Mouse (Mus musculus): ENCODE results near the gene Cmtm8. TPM values are rescaled to one million over a fixed set of nuclear protein-coding genes. Genes with fewer than 3 reads are reported as not detected.

Gene Cmtm8
- 1.8 and 2.2 TPM in 2 replicates for total RNA-seq (2012; rRNA removed)

- H3K27ac ChIP-seq (ENCODE audit: insufficient read depth, low read depth, low read length, poor library complexity, severe bottlenecking): no peak within 1 kb of the TSS
- in situ Hi-C loops (cut with MboI; ENCODE audit: low sequenced_read_pairs in 2 of 2, unreplicated experiment in 2 of 2): no loop called here
Measured at GRCm38 (mm10) chr9:114844017-114844662, at the start of gene Cmtm8. Cmtm8 (minus strand) TSS chr9:114844156.

GRCm38 (mm10) chr9:114892974-114893373 is 49.0 kb upstream of the Cmtm8 start:
- TF ChIP-seq CHD2 (IDR thresholded peaks at IDR 0.05; ENCODE audit: low read depth, low read length) (no peak), ZC3H11A (IDR thresholded peaks at IDR 0.05; ENCODE audit: borderline replicate concordance, low read depth, low read length) (no peak), ZNF384 (IDR thresholded peaks at IDR 0.05; ENCODE audit: low read depth, low read length) (no peak), MAFK (IDR thresholded peaks at IDR 0.05; ENCODE audit: insufficient read depth, low read depth, low read length) (no peak), HCFC1 (IDR thresholded peaks at IDR 0.05; ENCODE audit: borderline replicate concordance, insufficient read depth, low read length) (no peak)
- Histone ChIP-seq H3K27ac (ENCODE audit: insufficient read depth, low read depth, low read length, poor library complexity, severe bottlenecking) (no peak overlapping the region), H3K4me1 (ENCODE audit: control insufficient read depth in 2 of 2, insufficient read depth in 2 of 2, low read length in 2 of 2, poor library complexity in 1 of 2) (no peaks in the 10 kb centered on the region), H3K4me3 (ENCODE audit: insufficient read depth in 1 of 2, low read depth in 1 of 2, low read length in 2 of 2, poor library complexity in 1 of 2, severe bottlenecking in 1 of 2) (no peak overlapping the region), H3K9me3 (ENCODE audit: control insufficient read depth, insufficient read depth, low read depth, low read length) (no peaks in the 10 kb centered on the region), H3K9ac (ENCODE audit: insufficient read depth, low read depth, low read length, poor library complexity, severe bottlenecking) (no peak overlapping the region), H3K36me3 (ENCODE audit: control insufficient read depth, insufficient read depth, low read length, poor library complexity, severe bottlenecking) (no peaks in the 10 kb centered on the region)
- DNase-seq (ENCODE audit: low read depth, low spot score): no peak
- in situ Hi-C loops (cut with MboI; ENCODE audit: low sequenced_read_pairs in 2 of 2, unreplicated experiment in 2 of 2): no loop called here

More at GRCm38 (mm10) chr9:114844017-114844662, at the start of gene Cmtm8:
- Histone ChIP-seq H3K4me3 (ENCODE audit: insufficient read depth in 1 of 2, low read depth in 1 of 2, low read length in 2 of 2, poor library complexity in 1 of 2, severe bottlenecking in 1 of 2) (peak within 1 kb of the TSS; percentile 77 to 81), H3K9me3 (ENCODE audit: control insufficient read depth, insufficient read depth, low read depth, low read length) (no peaks in the 10 kb centered on the region), H3K9ac (ENCODE audit: insufficient read depth, low read depth, low read length, poor library complexity, severe bottlenecking) (peak within 1 kb of the TSS; percentile 73), H3K4me1 (ENCODE audit: control insufficient read depth in 2 of 2, insufficient read depth in 2 of 2, low read length in 2 of 2, poor library complexity in 1 of 2) (peaks cover 0 to 7% of the 10 kb centered on the region in 2 experiments; a peak in 1 of 4 replicates), H3K36me3 (ENCODE audit: control insufficient read depth, insufficient read depth, low read length, poor library complexity, severe bottlenecking) (no peaks in the 10 kb centered on the region)
- peak; percentile 39 for DNase-seq (ENCODE audit: low read depth, low spot score)
- TF ChIP-seq ZNF384 (IDR thresholded peaks at IDR 0.05; ENCODE audit: low read depth, low read length) (no peak), CHD2 (IDR thresholded peaks at IDR 0.05; ENCODE audit: low read depth, low read length) (no peak), HCFC1 (IDR thresholded peaks at IDR 0.05; ENCODE audit: borderline replicate concordance, insufficient read depth, low read length) (no peak), ZC3H11A (IDR thresholded peaks at IDR 0.05; ENCODE audit: borderline replicate concordance, low read depth, low read length) (no peak), MAFK (IDR thresholded peaks at IDR 0.05; ENCODE audit: insufficient read depth, low read depth, low read length) (no peak)

- no peak for DNase-seq (ENCODE audit: low read depth, low spot score)
Measured at GRCm38 (mm10) chr9:114890377-114890776, 46.4 kb upstream of the Cmtm8 start.

GRCm38 (mm10) chr9:114888856-114889407 is 45.0 kb upstream of the Cmtm8 start:
- TF ChIP-seq ZC3H11A (IDR thresholded peaks at IDR 0.05; ENCODE audit: borderline replicate concordance, low read depth, low read length): 0 out of 2 replicates have a peak, but pooled peaks have one; percentile 2
- no peak for TF ChIP-seq MAFK (IDR thresholded peaks at IDR 0.05; ENCODE audit: insufficient read depth, low read depth, low read length)
- H3K27ac ChIP-seq (ENCODE audit: insufficient read depth, low read depth, low read length, poor library complexity, severe bottlenecking): no peak overlapping the region
- no peak overlapping the region for H3K9ac ChIP-seq (ENCODE audit: insufficient read depth, low read depth, low read length, poor library complexity, severe bottlenecking)
- no peaks in the 10 kb centered on the region for H3K9me3 ChIP-seq (ENCODE audit: control insufficient read depth, insufficient read depth, low read depth, low read length)
- in situ Hi-C loops (cut with MboI; ENCODE audit: low sequenced_read_pairs in 2 of 2, unreplicated experiment in 2 of 2): no loop called here
- H3K4me1 ChIP-seq (ENCODE audit: control insufficient read depth in 2 of 2, insufficient read depth in 2 of 2, low read length in 2 of 2, poor library complexity in 1 of 2): no peaks in the 10 kb centered on the region
- DNase-seq (ENCODE audit: low read depth, low spot score): peak; percentile 15
- H3K36me3 ChIP-seq (ENCODE audit: control insufficient read depth, insufficient read depth, low read length, poor library complexity, severe bottlenecking): no peaks in the 10 kb centered on the region
- H3K4me3 ChIP-seq (ENCODE audit: insufficient read depth in 1 of 2, low read depth in 1 of 2, low read length in 2 of 2, poor library complexity in 1 of 2, severe bottlenecking in 1 of 2): no peak overlapping the region

More at GRCm38 (mm10) chr9:114890377-114890776, 46.4 kb upstream of the Cmtm8 start:
- Histone ChIP-seq H3K9me3 (ENCODE audit: control insufficient read depth, insufficient read depth, low read depth, low read length) (no peaks in the 10 kb centered on the region), H3K36me3 (ENCODE audit: control insufficient read depth, insufficient read depth, low read length, poor library complexity, severe bottlenecking) (no peaks in the 10 kb centered on the region), H3K27ac (ENCODE audit: insufficient read depth, low read depth, low read length, poor library complexity, severe bottlenecking) (no peak overlapping the region), H3K4me1 (ENCODE audit: control insufficient read depth in 2 of 2, insufficient read depth in 2 of 2, low read length in 2 of 2, poor library complexity in 1 of 2) (no peaks in the 10 kb centered on the region), H3K4me3 (ENCODE audit: insufficient read depth in 1 of 2, low read depth in 1 of 2, low read length in 2 of 2, poor library complexity in 1 of 2, severe bottlenecking in 1 of 2) (no peak overlapping the region), H3K9ac (ENCODE audit: insufficient read depth, low read depth, low read length, poor library complexity, severe bottlenecking) (no peak overlapping the region)
- in situ Hi-C loops (cut with MboI; ENCODE audit: low sequenced_read_pairs in 2 of 2, unreplicated experiment in 2 of 2): no loop called here
- no peak for TF ChIP-seq ZNF384 (IDR thresholded peaks at IDR 0.05; ENCODE audit: low read depth, low read length)
- no peak for TF ChIP-seq ZC3H11A (IDR thresholded peaks at IDR 0.05; ENCODE audit: borderline replicate concordance, low read depth, low read length)
- TF ChIP-seq CHD2 (IDR thresholded peaks at IDR 0.05; ENCODE audit: low read depth, low read length): no peak
- no peak for TF ChIP-seq HCFC1 (IDR thresholded peaks at IDR 0.05; ENCODE audit: borderline replicate concordance, insufficient read depth, low read length)
- TF ChIP-seq MAFK (IDR thresholded peaks at IDR 0.05; ENCODE audit: insufficient read depth, low read depth, low read length): no peak

All from ES-E14 (cell line).